Mouse (Mus musculus): ENCODE measurements at regions not wholly inside any gene's neighbourhood (a gene's known extent, or its start where the extent isn't known, plus 50 kb on each side); places are given as distances from the start of the nearest gene placed in this dataset.

- TF ChIP-seq POLR2A (IDR thresholded peaks at IDR 0.05; ENCODE audit: extremely low read depth, insufficient read depth, low read length) (no peak), CTCF (IDR thresholded peaks at IDR 0.05; ENCODE audit: extremely low read depth, insufficient read depth, low read length) (no peak)
These were observed 146.6 kb downstream of the Dad1 start for GRCm38 (mm10) chr14:54107204-54107796.
